Mouse (Mus musculus) pancreas, adult 10 weeks (tissue): ENCODE results near the gene Tarbp1. TPM values are rescaled to one million over a fixed set of nuclear protein-coding genes. Genes with fewer than 3 reads are reported as not detected.

ENCODE experiments used
- polyA plus RNA-seq: library from polyadenylated mRNA; stranded (reverse); fragments of 350-450 nt; fragmentation: Illumina TruSeq; extraction: RNeasy Lipid Tissue Mini Kit (QIAGEN cat#74804); gene quantifications from one replicate; pipeline ENCODE4 v1.2.3, GENCODE M21; 2015; ENCODE audit warnings: low read depth, low replicate concordance; ENCODE audit not compliant: insufficient read depth

Gene Tarbp1
- polyA plus RNA-seq: 1.2 TPM

DNA sequence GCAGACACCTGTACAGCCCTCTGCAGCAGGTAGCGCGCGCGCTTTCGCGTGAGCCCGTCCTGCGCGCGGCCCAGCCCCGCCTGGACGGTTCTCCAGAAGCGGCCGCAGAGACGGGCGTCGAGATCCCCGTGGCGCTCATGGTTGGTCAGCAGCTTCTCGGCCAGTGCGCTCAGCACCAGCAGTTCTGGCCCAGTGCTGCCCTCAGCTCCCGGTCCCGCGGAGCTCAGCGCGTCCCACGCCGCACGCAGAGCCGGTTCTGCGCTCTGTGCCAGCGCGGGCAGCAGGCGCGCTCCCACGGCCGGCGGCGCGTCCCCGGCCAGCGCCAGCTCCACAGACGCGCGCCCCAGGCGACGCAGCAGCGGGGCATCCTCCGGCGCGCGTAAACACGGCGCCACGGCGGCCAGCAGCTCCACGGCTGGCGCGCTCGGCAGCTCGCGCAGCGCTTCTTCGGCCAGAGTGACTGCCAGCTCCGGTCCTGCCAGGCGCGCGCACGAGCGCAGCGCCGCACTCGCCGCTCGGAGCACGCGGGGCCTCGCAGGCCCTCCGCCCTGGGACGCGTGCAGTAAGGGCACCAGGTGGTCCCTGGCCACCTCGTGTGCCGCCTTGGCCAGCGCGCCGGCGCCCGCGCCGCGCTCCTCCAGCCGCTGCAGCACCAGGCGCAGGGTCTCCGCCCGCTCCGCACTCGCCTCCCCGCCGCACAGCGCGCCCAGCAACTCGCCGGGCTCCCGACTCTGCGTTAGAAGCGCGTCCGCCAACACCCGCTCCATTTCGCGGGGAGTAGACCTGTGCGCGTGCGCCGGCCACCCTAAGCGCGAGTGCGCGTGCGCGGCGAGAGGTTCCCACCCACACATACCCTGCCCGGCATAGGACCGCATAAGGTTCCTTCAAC, at the start of gene Tarbp1:
Gene Tarbp1 (minus strand): TSS at position 767 of the 889 bp plus-strand sequence.

DNA sequence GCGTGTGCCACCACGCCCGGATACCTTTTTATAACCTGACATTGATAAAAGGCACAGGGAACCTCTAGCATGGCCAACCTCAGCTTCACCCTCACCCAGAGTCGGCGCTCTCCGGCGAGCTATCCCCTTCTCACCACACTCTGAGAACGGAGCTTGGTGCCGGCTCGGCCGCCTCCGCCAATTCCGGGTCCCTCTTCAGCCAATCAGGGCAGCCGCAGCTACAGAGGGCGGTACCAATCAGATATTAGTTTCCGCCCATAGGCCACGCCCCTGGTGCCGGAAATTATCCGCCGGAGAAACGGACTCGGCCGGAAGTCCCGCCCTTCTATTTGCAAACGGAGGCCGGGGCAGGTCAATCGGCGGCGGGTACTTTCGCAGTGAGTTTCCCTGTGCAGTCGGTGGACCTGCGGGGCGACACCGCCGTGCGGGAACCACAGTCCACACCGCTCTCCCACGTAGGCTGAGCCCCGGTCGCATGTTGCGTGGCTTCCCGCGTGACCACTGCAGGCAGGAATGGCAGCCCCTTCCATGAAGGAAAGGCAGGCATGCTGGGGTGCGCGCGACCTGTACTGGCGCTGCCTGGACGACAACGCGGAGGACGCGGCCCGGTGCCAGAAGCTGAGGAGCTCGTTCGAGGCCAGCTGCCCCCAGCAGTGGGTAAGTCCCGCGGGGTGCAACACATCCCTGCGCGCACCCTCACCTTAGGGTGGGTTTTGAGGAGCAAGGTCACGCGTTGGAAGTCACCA, 52.5 kb downstream of the Tarbp1 start, which contains the start of gene Coa6:
Gene Coa6 (plus strand): TSS at position 342 of the 746 bp plus-strand sequence.

Other genes starting within 250 kb of the Tarbp1 start
- gene Slc35f3, start 176.5 kb downstream of the Tarbp1 start, polyA plus RNA-seq: not detected
- 8.0 TPM for gene Coa6, start 52.5 kb downstream of the Tarbp1 start, polyA plus RNA-seq
- 17.0 TPM for gene Irf2bp2, start 118.9 kb upstream of the Tarbp1 start, polyA plus RNA-seq